Mouse (Mus musculus): ENCODE results near the gene Stk32c.
A peak's percentile ranks its signal among the peaks of the same experiment; 100 is the strongest.

Stk32c gene

GRCm38 (mm10) chr7:139191619-139192018 is 21.5 kb downstream of the Stk32c start:
- DNase-seq: no peak

- no peak for DNase-seq
Measured at GRCm38 (mm10) chr7:139190616-139191015, 22.5 kb downstream of the Stk32c start.

GRCm38 (mm10) chr7:139188634-139189207 is 24.4 kb downstream of the Stk32c start:
- peak in 1 of 2 experiments; percentile 32 for DNase-seq

DNA sequence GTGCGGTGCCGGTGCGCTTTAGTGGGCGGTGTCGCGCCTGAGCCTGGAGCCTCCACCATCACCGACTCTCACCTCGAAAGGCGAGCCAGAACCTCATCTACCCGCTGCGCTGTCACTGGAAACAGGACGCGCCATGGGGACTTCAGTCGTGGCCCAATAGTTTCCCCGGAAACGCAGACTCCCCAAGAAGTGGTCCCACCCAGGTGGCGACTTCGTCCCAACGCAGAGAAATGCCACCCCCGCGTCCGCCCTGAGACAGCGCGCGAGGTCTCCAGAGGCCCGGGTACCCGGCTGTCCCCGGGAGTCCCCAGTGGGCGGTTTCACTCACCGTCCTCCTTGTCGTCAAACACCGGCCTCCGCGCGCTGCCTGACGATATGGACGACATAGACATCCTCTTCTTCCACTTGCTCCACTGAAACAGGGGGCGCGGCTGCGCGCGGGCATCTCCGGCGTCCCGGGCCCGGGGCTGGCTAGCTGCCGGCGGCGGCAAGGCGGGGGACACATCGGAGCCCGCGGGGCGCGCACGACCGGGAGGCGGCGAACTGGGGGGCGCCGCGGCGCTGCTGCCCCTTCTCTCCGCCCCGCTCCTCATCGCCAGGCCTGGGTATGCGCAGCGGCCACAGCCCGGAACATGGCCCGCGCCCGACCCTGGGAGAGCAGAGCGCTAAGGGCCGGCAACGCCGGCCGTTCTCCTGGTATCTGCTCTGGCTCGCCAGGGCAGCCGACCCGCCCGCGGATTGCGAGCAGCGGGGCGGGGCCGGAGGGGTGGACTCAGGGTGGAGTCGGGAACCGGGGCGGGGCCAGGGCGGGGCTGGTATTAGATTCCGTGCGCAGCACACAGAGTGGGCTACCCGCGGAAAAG is 25.1 kb downstream of the Stk32c start:
- peak; percentile 84 to 86 for DNase-seq

GRCm38 (mm10) chr7:139187277-139187676 is 25.8 kb downstream of the Stk32c start:
- no peak for DNase-seq

GRCm38 (mm10) chr7:139186436-139186835 is 26.7 kb downstream of the Stk32c start:
- no peak for DNase-seq

DNA sequence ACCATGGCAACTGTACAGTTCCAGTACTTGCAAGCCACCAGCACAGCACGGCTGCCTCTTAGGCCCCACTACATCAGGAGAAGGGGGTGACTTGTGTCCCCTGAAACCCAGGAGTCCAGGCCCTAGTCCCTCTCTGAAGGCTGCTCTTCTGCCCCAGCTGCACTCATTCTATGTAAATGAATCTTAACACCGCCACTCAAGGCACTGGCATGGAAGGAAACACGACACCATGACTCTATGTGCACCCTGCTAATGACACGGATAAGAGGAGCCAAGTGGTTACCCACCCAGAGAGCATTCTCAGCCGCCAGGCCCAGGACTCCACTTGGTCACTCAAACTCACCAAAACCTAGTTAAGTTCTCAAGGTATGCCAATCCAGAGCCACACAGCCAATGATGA is 27.1 kb downstream of the Stk32c start:
- no peak for DNase-seq

GRCm38 (mm10) chr7:139184846-139185245 is 28.3 kb downstream of the Stk32c start:
- no peak for DNase-seq

GRCm38 (mm10) chr7:139184396-139184795 is 28.7 kb downstream of the Stk32c start:
- DNase-seq: no peak

DNA sequence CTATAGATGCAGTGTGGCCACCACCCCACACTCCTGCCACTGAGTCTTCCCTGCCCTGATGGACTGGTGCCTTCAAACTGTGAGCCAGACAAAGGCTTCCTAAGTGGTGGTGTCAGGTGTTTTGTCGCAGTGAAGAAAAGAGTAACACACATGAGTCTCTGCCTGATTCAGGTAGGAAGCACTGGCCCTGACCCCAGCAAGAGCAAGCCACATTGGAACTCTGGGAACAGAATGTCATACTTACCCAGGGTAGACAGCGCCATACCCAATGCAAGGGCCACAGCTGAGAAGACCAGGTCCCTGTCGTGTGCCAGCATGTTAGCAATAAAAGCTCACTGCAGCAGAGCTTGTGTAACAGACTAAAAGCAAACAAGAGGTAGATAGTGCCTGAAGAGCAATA is 33.0 kb downstream of the Stk32c start:
- no peak for DNase-seq

GRCm38 (mm10) chr7:139179299-139179698 is 33.8 kb downstream of the Stk32c start:
- DNase-seq: no peak

GRCm38 (mm10) chr7:139169143-139169542 is 44.0 kb downstream of the Stk32c start:
- no peak for DNase-seq

GRCm38 (mm10) chr7:139164410-139164809 is 48.7 kb downstream of the Stk32c start:
- no peak for DNase-seq

DNA sequence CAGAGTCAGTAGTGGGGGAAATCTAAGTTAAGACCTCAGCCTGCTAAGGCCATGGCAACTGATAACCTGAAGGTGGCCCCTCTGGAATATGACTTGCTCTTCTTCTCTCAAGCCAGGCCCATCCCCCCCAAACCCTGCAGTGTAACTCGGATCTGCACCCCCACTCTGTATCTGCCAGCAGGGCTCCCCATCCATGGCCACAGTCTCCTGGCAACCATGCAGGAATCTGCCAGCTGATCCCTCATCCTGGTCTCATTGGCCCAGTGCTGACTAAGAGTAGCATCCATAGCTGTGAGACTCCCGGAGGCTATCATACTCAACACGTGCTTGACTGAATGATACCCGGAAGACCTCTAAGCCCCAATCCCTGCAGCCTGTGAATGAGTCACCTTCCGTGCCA is 54.2 kb downstream of the Stk32c start:
- peak; percentile 32 to 51 for DNase-seq

DNA sequence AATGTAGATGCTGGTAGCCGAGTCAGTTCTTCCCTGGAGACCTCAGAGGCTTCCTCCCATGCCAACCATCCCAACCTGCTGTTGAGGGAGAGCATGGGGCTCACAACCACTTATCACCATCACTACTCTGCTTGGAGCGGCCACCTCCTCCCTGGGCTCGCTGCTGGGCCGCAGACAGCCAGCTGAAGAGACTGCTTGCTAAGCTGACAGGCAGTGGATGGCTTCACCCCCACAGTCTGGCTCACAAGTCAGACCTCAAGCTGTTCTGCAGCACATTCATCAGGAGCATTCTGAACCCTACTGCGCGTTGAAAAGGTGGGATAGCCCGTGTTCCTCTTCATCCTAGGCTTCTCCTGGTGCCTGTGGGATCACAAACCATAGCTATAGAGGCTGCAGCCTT is 54.6 kb downstream of the Stk32c start:
- DNase-seq: peak in 1 of 2 experiments; percentile 9

GRCm38 (mm10) chr7:139157541-139157940 is 55.6 kb downstream of the Stk32c start:
- no peak for DNase-seq

- DNase-seq: no peak
Measured at GRCm38 (mm10) chr7:139156341-139157058, 56.6 kb downstream of the Stk32c start.

GRCm38 (mm10) chr7:139152927-139153326 is 60.2 kb downstream of the Stk32c start:
- peak; percentile 44 to 46 for DNase-seq

DNA sequence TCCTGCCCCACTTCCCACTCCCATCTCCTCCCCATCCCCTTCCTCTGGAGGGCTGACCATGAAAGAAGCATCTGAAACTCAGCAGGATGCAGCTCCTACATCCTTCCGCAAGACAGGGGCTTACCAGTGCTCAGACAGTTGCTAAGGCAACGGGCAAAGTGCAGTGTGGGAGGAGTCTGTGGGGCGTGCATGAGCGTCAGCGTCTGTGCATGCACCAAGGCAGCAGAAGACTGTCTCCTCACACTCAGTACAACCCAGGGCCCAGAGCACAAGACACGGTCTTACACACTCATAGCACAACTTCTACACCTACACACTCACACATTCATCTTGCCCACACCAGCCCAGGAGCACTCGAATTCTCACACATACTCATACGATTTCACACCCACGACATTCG is 62.0 kb downstream of the Stk32c start:
- DNase-seq: no peak

DNA sequence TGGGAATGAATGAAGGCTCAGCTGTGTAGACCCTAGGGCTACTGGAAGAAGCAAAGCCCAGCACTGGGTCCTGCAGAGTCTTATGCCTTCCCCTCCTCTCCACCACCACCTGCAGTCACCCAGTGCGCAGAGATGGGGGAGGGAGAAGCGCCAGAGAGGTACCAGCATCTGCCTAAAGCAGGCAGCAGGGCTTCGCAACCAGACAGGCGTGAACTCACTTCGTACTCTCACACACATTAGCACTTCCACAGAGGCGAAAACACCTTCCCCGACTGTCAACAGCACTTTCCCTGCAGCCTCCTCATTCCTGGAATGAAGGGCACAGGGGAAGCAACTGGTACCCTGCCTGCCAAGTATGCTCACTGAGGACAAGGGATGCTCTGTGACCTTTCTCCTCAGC is 63.7 kb downstream of the Stk32c start:
- DNase-seq: no peak

- DNase-seq: no peak
Measured at GRCm38 (mm10) chr7:139147360-139147759, 65.7 kb downstream of the Stk32c start.

GRCm38 (mm10) chr7:139145891-139146290 is 67.2 kb downstream of the Stk32c start:
- no peak for DNase-seq

- no peak for DNase-seq
Measured at GRCm38 (mm10) chr7:139143785-139144184, 69.3 kb downstream of the Stk32c start.
